Mouse (Mus musculus) gastrocnemius, postnatal 4 days (tissue): ENCODE measurements around the gene Exosc2. TPM values are rescaled to one million over a fixed set of nuclear protein-coding genes. Genes with fewer than 3 reads are reported as not detected.

Experiments
- DNase-seq, 2 experiments: peaks; one replicate each; pipeline ENCODE4 v3.0.0; 2021 to 2022; ENCODE audit warnings: low spot score in 2 of 2, mixed read lengths in 2 of 2
- total RNA-seq, 2 experiments: library from RNA; stranded (reverse); gene quantifications; 2 replicates each; pipeline ENCODE4 v1.2.3; 2021

Gene Exosc2
- total RNA-seq, 2 experiments from 2014 or later = 18.0 to 20.1 TPM

DNA sequence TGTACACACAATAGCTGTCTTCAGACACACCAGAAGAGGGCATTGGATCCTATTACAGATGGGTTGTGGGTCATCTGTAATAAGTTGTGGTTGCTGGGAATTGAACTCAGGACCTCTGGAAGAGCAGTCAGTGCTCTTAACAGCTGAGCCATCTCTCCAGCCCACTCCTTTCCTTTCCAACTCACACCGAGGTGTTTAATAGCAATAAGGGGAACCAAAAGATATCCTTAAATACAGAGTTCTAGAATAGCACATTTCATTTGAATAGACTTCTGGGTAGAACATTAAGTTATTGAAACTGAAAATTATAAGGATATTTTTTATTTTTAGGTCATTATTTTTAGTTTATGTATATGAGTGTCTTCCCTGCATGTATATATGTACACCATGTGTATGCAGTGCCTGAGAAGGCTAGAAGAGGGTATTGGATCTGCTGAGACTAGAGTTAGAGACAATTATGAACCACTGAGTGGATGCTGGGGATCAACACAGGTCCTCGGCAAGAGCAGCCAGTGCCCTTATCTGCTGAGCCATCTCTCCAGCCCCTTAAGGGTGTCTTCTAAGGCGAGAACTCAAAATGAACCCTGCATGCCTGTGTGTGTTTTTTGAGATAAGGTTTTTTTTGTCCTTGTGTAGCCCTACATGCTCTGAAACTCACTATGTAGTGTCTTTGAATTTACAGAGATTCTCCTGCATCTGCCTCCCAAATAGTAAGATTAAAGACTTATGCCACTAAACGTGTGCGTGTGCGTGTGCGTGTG lies 54.4 kb downstream of the Exosc2 start:
- DNase-seq = no peak

DNA sequence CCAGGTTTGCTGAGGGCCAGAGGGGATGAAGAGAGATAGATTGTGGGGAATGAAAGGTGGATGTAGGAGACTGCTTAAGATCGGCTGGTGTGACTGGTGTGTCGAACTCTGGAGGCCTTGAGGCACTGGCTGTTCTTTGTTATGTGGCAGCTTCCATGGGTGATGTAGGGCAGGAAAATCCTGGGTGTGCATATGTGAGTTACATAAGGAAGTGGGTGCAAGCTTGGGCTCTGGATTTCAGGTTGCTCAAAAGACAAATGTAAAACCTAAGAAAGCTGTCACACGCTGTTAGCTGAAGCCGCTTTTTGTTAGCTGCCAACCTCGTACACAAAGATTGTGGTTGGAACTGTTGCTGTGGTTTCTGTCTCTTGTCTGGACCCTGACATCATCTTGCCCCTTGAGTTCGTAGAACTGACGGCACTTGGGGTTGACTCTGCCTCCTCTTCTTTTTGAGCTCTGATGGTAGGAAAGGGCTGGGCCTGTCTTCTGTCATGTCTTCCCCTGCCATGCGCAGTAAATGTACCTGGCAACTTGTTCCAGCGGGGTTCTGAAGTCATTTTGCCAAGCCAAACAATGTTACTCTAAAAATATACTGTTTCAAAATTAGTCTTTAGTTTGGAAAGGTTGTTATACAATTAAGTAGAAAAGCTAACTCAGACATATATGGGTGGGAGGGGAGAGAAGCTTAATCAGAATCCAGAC lies 57.2 kb downstream of the Exosc2 start:
- no peak for DNase-seq

DNA sequence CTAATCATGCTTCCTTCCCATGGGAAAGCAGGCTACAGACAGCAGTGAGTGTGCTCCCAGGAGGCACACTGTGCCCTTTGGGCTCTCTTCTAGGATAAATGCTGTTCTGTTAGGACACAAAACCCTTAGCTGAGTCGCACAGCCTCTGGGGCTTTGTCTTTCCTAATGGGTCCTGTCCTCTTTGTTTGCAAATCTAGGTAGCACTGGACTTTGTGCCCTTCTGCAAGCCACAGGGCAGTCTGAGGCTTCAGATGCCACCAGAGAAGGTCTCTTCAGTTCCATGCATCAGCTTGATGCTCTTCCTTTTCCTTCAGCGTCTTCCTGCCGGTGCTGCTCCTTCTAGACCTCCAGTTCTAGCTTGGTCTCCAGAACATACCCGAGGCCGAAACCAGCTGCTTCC lies 60.1 kb downstream of the Exosc2 start:
- no peak for DNase-seq

Other genes with a start within 250 kb of the Exosc2 start
- 1 to 10 TPM; 2.8 to 4.2 TPM for gene Ass1, start 200.5 kb upstream of the Exosc2 start, total RNA-seq
- gene Fubp3, start 98.1 kb upstream of the Exosc2 start, total RNA-seq = 10 to 100 TPM; 39.2 to 44.0 TPM
- not detected for gene Prdm12, start 30.7 kb upstream of the Exosc2 start, total RNA-seq
- gene Abl1, start 17.7 kb downstream of the Exosc2 start, total RNA-seq = 10 to 100 TPM; 76.3 to 80.7 TPM
- not detected for gene Qrfp, start 139.9 kb downstream of the Exosc2 start, total RNA-seq
- gene Fibcd1, start 175.3 kb downstream of the Exosc2 start, total RNA-seq = under 1 TPM in 1 of 2 experiments, not detected in 1; 0.05 TPM
- gene Lamc3, start 216.6 kb downstream of the Exosc2 start, total RNA-seq = under 1 TPM; 0.12 to 0.13 TPM